Comparison of ENCODE assay signal across 9 mouse cellular contexts in genomic region chr15:12084164-12084563, GRCm38 (mm10). TPM values are rescaled to one million over a fixed set of nuclear protein-coding genes. Genes with fewer than 3 reads are reported as not detected.
A peak's percentile ranks its signal among the peaks of the same experiment; 100 is the strongest.
DNase-seq lines count a peak whose midpoint lies in the region; ATAC-seq and TF ChIP-seq lines count a peak whose summit lies in the region.
"Had no signal": no experiment of that assay in that cellular context is flagged by ENCODE, and none has a peak within 500 bp of the region (broad histone marks: within the 10 kb centered on the region; RNA-seq: fewer than 3 reads in every experiment).

No protein-coding gene starts in this region.

- H3K4me2 ChIP-seq in midbrain, embryonic 15.5 days: no peak overlapping the region
- no peak overlapping the region for H3K4me2 ChIP-seq in midbrain, embryonic 14.5 days (ENCODE audit: low read length)
- H3K4me2 ChIP-seq in intestine, embryonic 16.5 days (ENCODE audit: low read depth, low read length): no peak overlapping the region
- H3K4me2 ChIP-seq in liver, postnatal 0 days (ENCODE audit: low read depth, low read length): no peak overlapping the region
- H3K4me2 ChIP-seq: midbrain, embryonic 13.5 days had no signal

- H3K4me1 ChIP-seq in midbrain, embryonic 15.5 days: no peaks in the 10 kb centered on the region
- H3K4me1 ChIP-seq in midbrain, embryonic 14.5 days (ENCODE audit: control insufficient read depth, insufficient read depth, low read length): no peaks in the 10 kb centered on the region
- H3K4me1 ChIP-seq in intestine, embryonic 16.5 days (ENCODE audit: control insufficient read depth, insufficient read depth, low read length): no peaks in the 10 kb centered on the region
- no peaks in the 10 kb centered on the region for H3K4me1 ChIP-seq in liver, postnatal 0 days (ENCODE audit: insufficient read depth)
- H3K4me1 ChIP-seq: midbrain, embryonic 13.5 days had no signal

- H3K9me3 ChIP-seq in midbrain, embryonic 15.5 days: no peaks in the 10 kb centered on the region
- no peaks in the 10 kb centered on the region for H3K9me3 ChIP-seq in midbrain, embryonic 14.5 days (ENCODE audit: control insufficient read depth, low read length)
- no peaks in the 10 kb centered on the region for H3K9me3 ChIP-seq in intestine, embryonic 16.5 days (ENCODE audit: control insufficient read depth, low read length)
- H3K9me3 ChIP-seq in liver, postnatal 0 days (ENCODE audit: low read length): no peaks in the 10 kb centered on the region
- H3K9me3 ChIP-seq: midbrain, embryonic 13.5 days had no signal

- TF ChIP-seq EP300 in liver, postnatal 0 days (IDR thresholded peaks at IDR 0.05; ENCODE audit: low read depth): no peak

- DNase-seq in frontal cortex, postnatal 25 days (ENCODE audit: low spot score in 2 of 2): no peak
- no peak for DNase-seq in midbrain, embryonic 14.5 days
- peak; percentile 48 for DNase-seq in testis, postnatal 10 days (ENCODE audit: low spot score)
- DNase-seq in liver, postnatal 0 days: no peak
- no peak for DNase-seq in thymus, postnatal 0 days (ENCODE audit: low spot score)

- H3K36me3 ChIP-seq in midbrain, embryonic 15.5 days (replicated peaks): no peaks in the 10 kb centered on the region
- no peaks in the 10 kb centered on the region for H3K36me3 ChIP-seq in midbrain, embryonic 14.5 days (ENCODE audit: control insufficient read depth, insufficient read depth, low read length)
- no peaks in the 10 kb centered on the region for H3K36me3 ChIP-seq in intestine, embryonic 16.5 days (ENCODE audit: control insufficient read depth, insufficient read depth, low read length)
- no peaks in the 10 kb centered on the region for H3K36me3 ChIP-seq in liver, postnatal 0 days (replicated peaks; ENCODE audit: insufficient read depth, low read length)
- H3K36me3 ChIP-seq: midbrain, embryonic 13.5 days had no signal

- TF ChIP-seq CTCF in liver, postnatal 0 days (IDR thresholded peaks at IDR 0.05; ENCODE audit: low read depth): no peak

- no peak overlapping the region for H3K9ac ChIP-seq in midbrain, embryonic 15.5 days
- no peak overlapping the region for H3K9ac ChIP-seq in midbrain, embryonic 14.5 days (replicated peaks; ENCODE audit: low read length)
- no peak overlapping the region for H3K9ac ChIP-seq in intestine, embryonic 16.5 days (ENCODE audit: low read depth, low read length)
- no peak overlapping the region for H3K9ac ChIP-seq in liver, postnatal 0 days (replicated peaks)
- H3K9ac ChIP-seq: midbrain, embryonic 13.5 days had no signal

- no peaks in the 10 kb centered on the region for H3K27me3 ChIP-seq in midbrain, embryonic 15.5 days (replicated peaks)
- H3K27me3 ChIP-seq in midbrain, embryonic 14.5 days (ENCODE audit: control insufficient read depth, insufficient read depth, low read length): no peaks in the 10 kb centered on the region
- no peaks in the 10 kb centered on the region for H3K27me3 ChIP-seq in intestine, embryonic 16.5 days (replicated peaks; ENCODE audit: control insufficient read depth, insufficient read depth, low read length)
- no peaks in the 10 kb centered on the region for H3K27me3 ChIP-seq in liver, postnatal 0 days (ENCODE audit: insufficient read depth, low read length)
- H3K27me3 ChIP-seq: midbrain, embryonic 13.5 days had no signal

- 71% methylated on average over 6 of the region's 6 CpGs for WGBS in midbrain, embryonic 15.5 days
- WGBS in midbrain, embryonic 14.5 days: 76% methylated on average over 6 of the region's 6 CpGs
- 40% methylated on average over 6 of the region's 6 CpGs for WGBS in intestine, embryonic 16.5 days
- 69% methylated on average over 6 of the region's 6 CpGs for WGBS in liver, postnatal 0 days (ENCODE audit: insufficient replicate concordance)

- H3K27ac ChIP-seq in midbrain, embryonic 15.5 days: no peak overlapping the region
- H3K27ac ChIP-seq in midbrain, embryonic 14.5 days (replicated peaks; ENCODE audit: low read depth, low read length): no peak overlapping the region
- peak overlapping the region; percentile 54; the same call in 1 of the 2 replicates for H3K27ac ChIP-seq in intestine, embryonic 16.5 days (ENCODE audit: low read length)
- H3K27ac ChIP-seq in liver, postnatal 0 days (ENCODE audit: low read depth): no peak overlapping the region
- H3K27ac ChIP-seq: midbrain, embryonic 13.5 days had no signal

- no peak overlapping the region for H3K4me3 ChIP-seq in midbrain, embryonic 15.5 days
- no peak overlapping the region for H3K4me3 ChIP-seq in midbrain, embryonic 14.5 days (replicated peaks; ENCODE audit: low read depth, low read length)
- H3K4me3 ChIP-seq in intestine, embryonic 16.5 days (ENCODE audit: low read length): no peak overlapping the region
- no peak overlapping the region for H3K4me3 ChIP-seq in liver, postnatal 0 days (ENCODE audit: low read depth, low read length)
- H3K4me3 ChIP-seq: midbrain, embryonic 13.5 days had no signal

- ATAC-seq in frontal cortex, adult (ENCODE audit: low TSS enrichment): peak; percentile 80
- ATAC-seq in midbrain, embryonic 15.5 days (replicated peaks): peak; percentile 52; the same call in 1 of the 2 replicates
- no peak for ATAC-seq in midbrain, embryonic 14.5 days (ENCODE audit: low FRiP score, low TSS enrichment)
- ATAC-seq in intestine, embryonic 16.5 days: peak; percentile 88
- ATAC-seq in liver, postnatal 0 days: no peak

RNA-seq across cellular contexts. Expression of gene Zfr, which starts 33.5 kb away (rescaled TPM):
- polyA plus RNA-seq in midbrain, embryonic 15.5 days (2015; fragmentation: Nextera tagmentation; extraction: Ambion mirVana): 176 and 180 TPM in 2 replicates
- polyA plus RNA-seq in midbrain, embryonic 14.5 days (2014; fragmentation: Nextera tagmentation; extraction: Ambion mirVana): 183 and 222 TPM in 2 replicates
- 79.7 and 86.9 TPM in 2 replicates for polyA plus RNA-seq in intestine, embryonic 16.5 days (2015; fragmentation: Nextera tagmentation; extraction: Ambion mirVana)
- polyA plus RNA-seq in liver, postnatal 0 days (2015; fragmentation: Nextera tagmentation; extraction: Ambion mirVana): 26.6 and 33.5 TPM in 2 replicates
- 77.5 and 78.4 TPM in 2 replicates for polyA plus RNA-seq in thymus, postnatal 0 days (2015; fragmentation: Nextera tagmentation; extraction: Ambion mirVana)

Comparison
In these comparisons a context has a peak if more than half of its experiments do, and no peak if none do; other contexts are left out.
1. ATAC-seq: peak in frontal cortex, adult (single experiment), midbrain, embryonic 15.5 days (single experiment) and intestine, embryonic 16.5 days (single experiment); none in midbrain, embryonic 14.5 days (single experiment) and liver, postnatal 0 days (single experiment).